Mouse (Mus musculus): ENCODE results near the gene Gm8909. TPM values are rescaled to one million over a fixed set of nuclear protein-coding genes. Genes with fewer than 3 reads are reported as not detected.
A peak's percentile ranks its signal among the peaks of the same experiment; 100 is the strongest.

Gm8909 gene
- polyA plus RNA-seq, 1 experiment from 2014 or later: not detected

GRCm38 (mm10) chr17:36198317-36198716, 30.0 kb upstream of the Gm8909 start:
- peak; percentile 54 for TF ChIP-seq CTCF (IDR thresholded peaks at IDR 0.05; ENCODE audit: low read depth)
- no peak for TF ChIP-seq EP300 (IDR thresholded peaks at IDR 0.05; ENCODE audit: low read depth)
- no peaks in the 10 kb centered on the region for H3K27me3 ChIP-seq (ENCODE audit: insufficient read depth, low read length)
- ATAC-seq (no peak), DNase-seq (peak; percentile 51)
- H3K4me2 ChIP-seq (ENCODE audit: low read depth, low read length): no peak overlapping the region
- WGBS (ENCODE audit: insufficient replicate concordance): 18% methylated on average over 5 of the region's 5 CpGs
- no peaks in the 10 kb centered on the region for H3K9me3 ChIP-seq (ENCODE audit: low read length)
- no peak overlapping the region for H3K27ac ChIP-seq (ENCODE audit: low read depth)
- H3K9ac ChIP-seq (replicated peaks): no peak overlapping the region
- no peak overlapping the region for H3K4me3 ChIP-seq (ENCODE audit: low read depth, low read length)
- no peaks in the 10 kb centered on the region for H3K36me3 ChIP-seq (replicated peaks; ENCODE audit: insufficient read depth, low read length)
- H3K4me1 ChIP-seq (ENCODE audit: insufficient read depth): no peaks in the 10 kb centered on the region

DNA sequence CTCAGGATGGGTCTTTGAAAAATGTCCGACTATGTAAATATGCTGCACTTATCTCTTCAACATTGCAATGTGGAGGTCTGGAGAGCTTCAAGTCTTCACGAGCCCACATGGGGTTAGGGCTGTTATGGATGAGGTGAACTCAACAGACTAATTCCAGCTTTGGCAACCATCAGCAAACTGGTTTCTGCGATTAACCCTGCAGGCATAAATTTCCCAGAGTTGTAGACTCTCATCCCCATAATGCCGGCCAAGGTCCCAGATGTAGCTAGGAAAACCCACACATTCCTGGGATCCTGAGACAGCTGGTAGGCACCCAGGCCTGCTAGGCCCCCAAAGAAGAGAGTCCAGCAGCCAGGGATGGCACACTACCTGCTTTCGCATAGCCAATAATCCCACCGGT, 26.1 kb upstream of the Gm8909 start:
- H3K4me1 ChIP-seq (ENCODE audit: insufficient read depth): no peaks in the 10 kb centered on the region
- no peak overlapping the region for H3K4me2 ChIP-seq (ENCODE audit: low read depth, low read length)
- no peaks in the 10 kb centered on the region for H3K9me3 ChIP-seq (ENCODE audit: low read length)
- ATAC-seq: no peak
- WGBS (ENCODE audit: insufficient replicate concordance): 69% methylated on average over 6 of the region's 6 CpGs
- H3K36me3 ChIP-seq (replicated peaks; ENCODE audit: insufficient read depth, low read length): no peaks in the 10 kb centered on the region
- H3K27ac ChIP-seq (ENCODE audit: low read depth): no peak overlapping the region
- H3K9ac ChIP-seq (replicated peaks): no peak overlapping the region
- peaks cover 6% of the 10 kb centered on the region for H3K27me3 ChIP-seq (ENCODE audit: insufficient read depth, low read length)
- DNase-seq: no peak
- H3K4me3 ChIP-seq (ENCODE audit: low read depth, low read length): no peak overlapping the region
- no peak for TF ChIP-seq CTCF (IDR thresholded peaks at IDR 0.05; ENCODE audit: low read depth)
- no peak for TF ChIP-seq EP300 (IDR thresholded peaks at IDR 0.05; ENCODE audit: low read depth)

DNA sequence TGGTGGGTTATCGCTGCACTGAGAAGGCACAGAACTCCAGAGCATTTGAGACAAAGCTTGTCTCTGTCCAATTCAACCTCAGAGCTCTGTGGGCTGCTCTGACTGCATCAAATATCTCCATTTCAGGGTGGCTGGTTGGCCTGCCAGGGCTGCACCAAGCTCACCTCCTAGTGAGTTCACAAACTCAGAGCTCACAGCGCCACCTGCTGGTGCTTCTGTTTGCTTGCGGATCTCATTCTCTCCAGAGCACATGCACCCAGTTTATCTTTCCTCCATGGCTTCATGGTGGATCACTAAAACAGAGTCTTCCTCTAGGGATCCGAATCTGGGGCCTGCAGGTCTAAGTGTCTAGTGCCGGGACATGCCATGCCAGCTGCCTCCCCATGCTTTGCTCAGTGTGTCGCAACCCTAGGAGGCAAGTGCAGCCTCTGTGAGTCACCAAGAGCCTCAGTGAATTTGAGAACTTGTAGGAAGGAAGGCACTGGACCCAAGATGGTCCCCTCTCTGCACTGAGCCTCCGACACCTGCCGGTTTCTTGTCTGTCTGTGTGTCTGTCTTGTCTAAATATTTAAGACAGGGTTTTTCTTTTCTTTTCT, 25.3 kb upstream of the Gm8909 start:
- H3K27me3 ChIP-seq (ENCODE audit: insufficient read depth, low read length): peaks cover 13% of the 10 kb centered on the region

GRCm38 (mm10) chr17:36192371-36192770, 24.0 kb upstream of the Gm8909 start:
- no peaks in the 10 kb centered on the region for H3K36me3 ChIP-seq (replicated peaks; ENCODE audit: insufficient read depth, low read length)
- 46% methylated on average over 2 of the region's 2 CpGs for WGBS (ENCODE audit: insufficient replicate concordance)
- DNase-seq: no peak

More for the DNA sequence above, 25.3 kb upstream of the Gm8909 start:
- Histone ChIP-seq H3K9me3 (ENCODE audit: low read length) (no peaks in the 10 kb centered on the region), H3K9ac (replicated peaks) (no peak overlapping the region), H3K4me2 (ENCODE audit: low read depth, low read length) (no peak overlapping the region), H3K36me3 (replicated peaks; ENCODE audit: insufficient read depth, low read length) (no peaks in the 10 kb centered on the region), H3K4me3 (ENCODE audit: low read depth, low read length) (no peak overlapping the region), H3K27ac (ENCODE audit: low read depth) (no peak overlapping the region), H3K4me1 (ENCODE audit: insufficient read depth) (no peaks in the 10 kb centered on the region)
- peak; percentile 84 for DNase-seq
- ATAC-seq: peak; percentile 41; the same call in 1 of the 2 replicates
- WGBS (ENCODE audit: insufficient replicate concordance): 22% methylated on average over 8 of the region's 8 CpGs
- TF ChIP-seq EP300 (IDR thresholded peaks at IDR 0.05; ENCODE audit: low read depth) (no peak), CTCF (IDR thresholded peaks at IDR 0.05; ENCODE audit: low read depth) (peak; percentile 88)

DNA sequence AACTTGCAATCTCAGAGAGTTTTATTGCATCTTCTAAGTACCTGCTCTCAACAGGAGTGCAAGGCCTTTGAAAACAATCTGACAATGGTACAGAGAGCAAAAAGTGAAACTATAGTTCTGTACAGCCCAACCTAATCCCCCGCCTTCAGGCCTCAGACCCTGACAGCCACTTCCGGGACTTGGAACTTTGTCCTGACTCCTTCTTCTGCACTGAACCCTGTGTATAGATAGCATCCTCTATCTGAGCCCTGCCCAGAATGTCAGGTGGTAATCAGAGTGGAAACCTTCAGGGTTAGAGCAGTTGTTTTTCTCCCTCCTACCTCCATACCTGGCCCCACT, 21.8 kb upstream of the Gm8909 start, which contains the start of gene H2-T3:
H2-T3 (minus strand) TSS at position 119 of the 339 bp plus-strand sequence.
- Histone ChIP-seq H3K4me3 (ENCODE audit: low read depth, low read length) (no peak within 1 kb of the TSS), H3K9ac (replicated peaks) (no peak within 1 kb of the TSS), H3K4me2 (ENCODE audit: low read depth, low read length) (no peak within 1 kb of the TSS), H3K27ac (ENCODE audit: low read depth) (no peak within 1 kb of the TSS), H3K4me1 (ENCODE audit: insufficient read depth) (no peaks in the 10 kb centered on the region), H3K9me3 (ENCODE audit: low read length) (no peaks in the 10 kb centered on the region), H3K27me3 (ENCODE audit: insufficient read depth, low read length) (peaks cover 20% of the 10 kb centered on the region), H3K36me3 (replicated peaks; ENCODE audit: insufficient read depth, low read length) (no peaks in the 10 kb centered on the region)
- DNase-seq (no peak), ATAC-seq (no peak)
- 60% methylated on average over 2 of the region's 2 CpGs for WGBS (ENCODE audit: insufficient replicate concordance)
- no peak for TF ChIP-seq CTCF (IDR thresholded peaks at IDR 0.05; ENCODE audit: low read depth)
- no peak for TF ChIP-seq EP300 (IDR thresholded peaks at IDR 0.05; ENCODE audit: low read depth)

More at GRCm38 (mm10) chr17:36192371-36192770, 24.0 kb upstream of the Gm8909 start:
- H3K27ac ChIP-seq (ENCODE audit: low read depth): no peak overlapping the region
- no peak overlapping the region for H3K4me2 ChIP-seq (ENCODE audit: low read depth, low read length)
- no peaks in the 10 kb centered on the region for H3K4me1 ChIP-seq (ENCODE audit: insufficient read depth)
- no peak overlapping the region for H3K4me3 ChIP-seq (ENCODE audit: low read depth, low read length)
- H3K9ac ChIP-seq (replicated peaks): no peak overlapping the region
- no peak for ATAC-seq
- H3K27me3 ChIP-seq (ENCODE audit: insufficient read depth, low read length): peaks cover 18% of the 10 kb centered on the region
- H3K9me3 ChIP-seq (ENCODE audit: low read length): no peaks in the 10 kb centered on the region
- TF ChIP-seq EP300 (IDR thresholded peaks at IDR 0.05; ENCODE audit: low read depth): no peak
- no peak for TF ChIP-seq CTCF (IDR thresholded peaks at IDR 0.05; ENCODE audit: low read depth)

- Histone ChIP-seq H3K4me2 (ENCODE audit: low read depth, low read length) (no peak overlapping the region), H3K27me3 (ENCODE audit: insufficient read depth, low read length) (peaks cover 20% of the 10 kb centered on the region)
- no peak for DNase-seq
Measured at GRCm38 (mm10) chr17:36189491-36190168, 21.3 kb upstream of the Gm8909 start.

More at GRCm38 (mm10) chr17:36189491-36190168, 21.3 kb upstream of the Gm8909 start:
- 33% methylated on average over 18 of the region's 18 CpGs for WGBS (ENCODE audit: insufficient replicate concordance)
- H3K27ac ChIP-seq (ENCODE audit: low read depth): no peak overlapping the region
- no peaks in the 10 kb centered on the region for H3K9me3 ChIP-seq (ENCODE audit: low read length)
- ATAC-seq: no peak
- H3K36me3 ChIP-seq (replicated peaks; ENCODE audit: insufficient read depth, low read length): no peaks in the 10 kb centered on the region
- no peak for TF ChIP-seq CTCF (IDR thresholded peaks at IDR 0.05; ENCODE audit: low read depth)
- TF ChIP-seq EP300 (IDR thresholded peaks at IDR 0.05; ENCODE audit: low read depth): no peak
- no peaks in the 10 kb centered on the region for H3K4me1 ChIP-seq (ENCODE audit: insufficient read depth)
- no peak overlapping the region for H3K9ac ChIP-seq (replicated peaks)
- no peak overlapping the region for H3K4me3 ChIP-seq (ENCODE audit: low read depth, low read length)
